Mouse (Mus musculus) embryonic facial prominence, embryonic 11.5 days (tissue): ENCODE measurements around the gene BC025920. TPM values are rescaled to one million over a fixed set of nuclear protein-coding genes. Genes with fewer than 3 reads are reported as not detected.
"Not testable (repeated sequence)": the region's sequence is repeated elsewhere in the genome, so short reads cannot be mapped to it uniquely, and the experiment has no call there.

Source experiments
- ATAC-seq: fragments of 200-750 bp; cut with Nextera tagmentation; replicated peaks from 2 replicates; pipeline ENCODE4 v1.8.0; 2017; ENCODE audit warnings: low read depth; ENCODE audit not compliant: insufficient number of reproducible peaks, low FRiP score, low TSS enrichment
- DNase-seq: peaks from one replicate; pipeline ENCODE4 v3.0.0-alpha.2; 2015; ENCODE audit warnings: low spot score
- H3K27ac ChIP-seq: fragments of 300-500 bp; sonication (generic); replicated peaks from 2 replicates; pipeline ENCODE4 v1.5.1; 2014; ENCODE audit warnings: mild to moderate bottlenecking, low read depth, low read length, control low read depth
- H3K27me3 ChIP-seq: fragments of 300-500 bp; sonication (generic); 2 replicates; pipeline ENCODE4 v1.6.1; 2014; ENCODE audit warnings: mild to moderate bottlenecking, low read length, moderate library complexity, mixed read lengths; ENCODE audit not compliant: control insufficient read depth, insufficient read depth
- H3K36me3 ChIP-seq: fragments of 300-500 bp; sonication (generic); replicated peaks from 2 replicates; pipeline ENCODE4 v1.6.1; 2014; ENCODE audit warnings: low read depth, mild to moderate bottlenecking, low read length, moderate library complexity, mixed read lengths; ENCODE audit not compliant: control insufficient read depth, insufficient read depth
- H3K4me1 ChIP-seq: fragments of 300-500 bp; sonication (generic); 2 replicates; pipeline ENCODE4 v1.6.1; 2014; ENCODE audit warnings: low read length, mixed read lengths; ENCODE audit not compliant: control insufficient read depth, insufficient read depth
- H3K4me2 ChIP-seq: fragments of 300-500 bp; sonication (generic); 2 replicates; pipeline ENCODE4 v1.6.1; 2014; ENCODE audit warnings: low read depth, mild to moderate bottlenecking, control low read depth, low read length, moderate library complexity
- H3K4me3 ChIP-seq: fragments of 300-500 bp; sonication (generic); 2 replicates; pipeline ENCODE4 v1.5.1; 2014; ENCODE audit warnings: low read depth, low read length, control low read depth
- H3K9ac ChIP-seq: fragments of 300-500 bp; sonication (generic); replicated peaks from 2 replicates; pipeline ENCODE4 v1.6.1; 2014; ENCODE audit warnings: mild to moderate bottlenecking, control low read depth, low read length
- H3K9me3 ChIP-seq: fragments of 300-500 bp; sonication (generic); replicated peaks from 2 replicates; pipeline ENCODE4 v1.6.1; 2016; ENCODE audit warnings: mild to moderate bottlenecking, low read length, inconsistent platforms, mixed read lengths; ENCODE audit not compliant: control insufficient read depth
- WGBS: fragments of 180-500 bp; shearing (Covaris S2); extraction: QIAGEN DNeasy Blood & Tissue Kit; methylation state at CpG from one replicate; pipeline ENCODE4 v1.1.7; 2014; 5-methylcytosine and 5-hydroxymethylcytosine counted together
- polyA plus RNA-seq: library from polyadenylated mRNA; unstranded; fragments of >200 nt; fragmentation: Nextera tagmentation; extraction: Ambion mirVana; gene quantifications from 2 replicates; pipeline ENCODE4 v1.2.1, GENCODE M21; 2014

Gene BC025920
- polyA plus RNA-seq, 1 experiment from 2014 or later = 0.70 TPM

GRCm38 (mm10) chr10:81628390-81628789 is 22.3 kb downstream of the BC025920 start, which contains the start of gene Ankrd24:
Gene Ankrd24 (plus strand): TSS chr10:81628540.
- H3K36me3 ChIP-seq = peaks cover 2% of the 10 kb centered on the region
- 80% methylated on average over 16 of the region's 16 CpGs for WGBS
- H3K4me1 ChIP-seq = peaks cover 3% of the 10 kb centered on the region
- peak within 1 kb of the TSS; percentile 85 for H3K9ac ChIP-seq
- peak within 1 kb of the TSS; percentile 79 for H3K4me3 ChIP-seq
- no peaks in the 10 kb centered on the region for H3K9me3 ChIP-seq
- peak within 1 kb of the TSS; percentile 74 for H3K4me2 ChIP-seq
- DNase-seq = no peak
- H3K27me3 ChIP-seq = no peaks in the 10 kb centered on the region
- no peak for ATAC-seq
- H3K27ac ChIP-seq = peak within 1 kb of the TSS; percentile 79

GRCm38 (mm10) chr10:81633253-81634099 is 27.4 kb downstream of the BC025920 start:
- DNase-seq (peak; percentile 90), ATAC-seq (peak; percentile 89)
- Histone ChIP-seq H3K4me2 (peak overlapping the region; percentile 47), H3K27me3 (no peaks in the 10 kb centered on the region), H3K9ac (peak overlapping the region; percentile 51), H3K27ac (no peak overlapping the region), H3K36me3 (no peaks in the 10 kb centered on the region), H3K4me1 (no peaks in the 10 kb centered on the region), H3K9me3 (no peaks in the 10 kb centered on the region), H3K4me3 (peak overlapping the region; percentile 30)
- WGBS = 2% methylated on average over 37 of the region's 37 CpGs

GRCm38 (mm10) chr10:81636338-81636737 is 30.3 kb downstream of the BC025920 start:
- WGBS = 23% methylated on average over 8 of the region's 8 CpGs
- no peak for ATAC-seq
- Histone ChIP-seq H3K9me3 (no peaks in the 10 kb centered on the region), H3K27ac (no peak overlapping the region), H3K9ac (no peak overlapping the region), H3K4me3 (no peak overlapping the region), H3K4me1 (no peaks in the 10 kb centered on the region), H3K4me2 (no peak overlapping the region), H3K36me3 (no peaks in the 10 kb centered on the region), H3K27me3 (no peaks in the 10 kb centered on the region)
- no peak for DNase-seq

- H3K9ac ChIP-seq = no peak overlapping the region
- H3K4me3 ChIP-seq = no peak overlapping the region
- WGBS = 75% methylated on average over 6 of the region's 6 CpGs
- peaks cover 5% of the 10 kb centered on the region for H3K4me1 ChIP-seq
- no peaks in the 10 kb centered on the region for H3K9me3 ChIP-seq
- H3K4me2 ChIP-seq = no peak overlapping the region
- no peaks in the 10 kb centered on the region for H3K27me3 ChIP-seq
- ATAC-seq (no peak), DNase-seq (no peak)
- no peak overlapping the region for H3K27ac ChIP-seq
- H3K36me3 ChIP-seq = no peaks in the 10 kb centered on the region; the same call in 1 of the 2 replicates
These were observed 32.0 kb downstream of the BC025920 start for GRCm38 (mm10) chr10:81638101-81638500.

- not testable (repeated sequence) for H3K9ac ChIP-seq, DNase-seq
- 45% methylated on average over 4 of the region's 4 CpGs for WGBS
These were observed 34.8 kb downstream of the BC025920 start for GRCm38 (mm10) chr10:81640825-81641224.

GRCm38 (mm10) chr10:81641566-81641965 is 35.5 kb downstream of the BC025920 start:
- no peak overlapping the region for H3K27ac ChIP-seq
- DNase-seq (no peak), ATAC-seq (no peak)
- no peaks in the 10 kb centered on the region for H3K27me3 ChIP-seq
- peaks cover 5% of the 10 kb centered on the region for H3K4me1 ChIP-seq
- no peak overlapping the region for H3K9ac ChIP-seq
- 87% methylated on average over 2 of the region's 2 CpGs for WGBS
- H3K4me3 ChIP-seq = no peak overlapping the region
- no peaks in the 10 kb centered on the region; the same call in 1 of the 2 replicates for H3K36me3 ChIP-seq
- H3K4me2 ChIP-seq = no peak overlapping the region
- no peaks in the 10 kb centered on the region for H3K9me3 ChIP-seq

More at GRCm38 (mm10) chr10:81640825-81641224, 34.8 kb downstream of the BC025920 start:
- H3K4me3 ChIP-seq, H3K36me3 ChIP-seq, ATAC-seq, H3K27ac ChIP-seq, H3K27me3 ChIP-seq, H3K4me1 ChIP-seq, H3K4me2 ChIP-seq, H3K9me3 ChIP-seq: not testable (repeated sequence)

GRCm38 (mm10) chr10:81641978-81642647 is 36.0 kb downstream of the BC025920 start:
- H3K27ac ChIP-seq = no peak overlapping the region
- H3K4me2 ChIP-seq = peak overlapping the region; percentile 92
- H3K9ac ChIP-seq = no peak overlapping the region; the same call in 1 of the 2 replicates
- H3K4me3 ChIP-seq = no peak overlapping the region; the same call in 1 of the 2 replicates
- H3K4me1 ChIP-seq = peaks cover 5% of the 10 kb centered on the region
- H3K9me3 ChIP-seq = no peaks in the 10 kb centered on the region
- no peaks in the 10 kb centered on the region; the same call in 1 of the 2 replicates for H3K36me3 ChIP-seq
- DNase-seq (no peak), ATAC-seq (no peak)
- H3K27me3 ChIP-seq = no peaks in the 10 kb centered on the region
- 71% methylated on average over 8 of the region's 8 CpGs for WGBS
